Mouse (Mus musculus): ENCODE results near the gene BC025446.

DNA sequence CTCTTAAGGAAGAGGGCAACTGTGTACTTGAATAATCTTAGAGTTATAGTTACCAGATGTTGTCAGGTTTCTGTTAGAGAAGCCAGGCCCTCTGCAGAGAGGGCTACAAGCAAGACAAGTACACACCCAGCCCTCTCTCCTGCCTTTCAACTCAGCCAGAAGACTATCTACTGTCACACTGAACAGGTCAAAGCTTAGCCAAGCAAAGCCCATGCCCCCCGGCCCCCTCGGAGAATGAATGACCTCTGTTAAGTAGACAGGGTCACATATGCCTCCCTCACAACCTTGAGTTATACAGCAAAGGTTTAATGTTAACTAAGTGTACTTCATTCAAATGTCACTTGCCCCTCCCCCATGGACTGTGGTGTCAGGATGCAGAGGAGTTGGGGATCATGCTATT is 24.4 kb downstream of the BC025446 start:
- TF ChIP-seq CTCF (IDR thresholded peaks at IDR 0.05) (no peak), POLR2A (IDR thresholded peaks at IDR 0.05; ENCODE audit: insufficient read depth, low read depth, low read length) (no peak)

All from heart, adult 2 months (tissue).